Mouse (Mus musculus) kidney, embryonic 16.5 days (tissue): Measurements from ENCODE around the gene Ift43. TPM values are rescaled to one million over a fixed set of nuclear protein-coding genes. Genes with fewer than 3 reads are reported as not detected.
A peak's percentile ranks its signal among the peaks of the same experiment; 100 is the strongest.

ENCODE experiments used
- ATAC-seq: fragments of 200-750 bp; cut with Nextera tagmentation; 2 replicates; pipeline ENCODE4 v1.8.0; 2017; ENCODE audit warnings: moderate TSS enrichment; ENCODE audit not compliant: low FRiP score, low TSS enrichment
- H3K27ac ChIP-seq: fragments of 300-500 bp; sonication (generic); 2 replicates; pipeline ENCODE4 v1.5.1; 2014; ENCODE audit warnings: low read length
- H3K27me3 ChIP-seq: fragments of 300-500 bp; sonication (generic); 2 replicates; pipeline ENCODE4 v1.6.1; 2014; ENCODE audit warnings: low read length, control low read depth, mixed read lengths; ENCODE audit not compliant: insufficient read depth
- H3K36me3 ChIP-seq: fragments of 300-500 bp; sonication (generic); 2 replicates; pipeline ENCODE4 v1.6.1; 2014; ENCODE audit warnings: low read length, control low read depth, mixed read lengths; ENCODE audit not compliant: insufficient read depth
- H3K4me1 ChIP-seq: fragments of 300-500 bp; sonication (generic); 2 replicates; pipeline ENCODE4 v1.6.1; 2014; ENCODE audit warnings: low read length, control low read depth, mixed read lengths; ENCODE audit not compliant: insufficient read depth
- H3K4me2 ChIP-seq: fragments of 300-500 bp; sonication (generic); replicated peaks from 2 replicates; pipeline ENCODE4 v1.6.1; 2014; ENCODE audit warnings: low read depth, low read length
- H3K4me3 ChIP-seq: fragments of 300-500 bp; sonication (generic); 2 replicates; pipeline ENCODE4 v1.5.1; 2014; ENCODE audit warnings: mild to moderate bottlenecking, low read length
- H3K9ac ChIP-seq: fragments of 300-500 bp; sonication (generic); replicated peaks from 2 replicates; pipeline ENCODE4 v1.6.1; 2014; ENCODE audit warnings: low read length
- H3K9me3 ChIP-seq: fragments of 300-500 bp; sonication (generic); 2 replicates; pipeline ENCODE4 v1.6.1; 2016; ENCODE audit warnings: low read length, control low read depth
- WGBS: fragments of 180-500 bp; shearing (Covaris S2); extraction: QIAGEN DNeasy Blood & Tissue Kit; methylation state at CpG from one replicate; pipeline ENCODE4 v1.1.7; 2014; 5-methylcytosine and 5-hydroxymethylcytosine counted together
- polyA plus RNA-seq: library from polyadenylated mRNA; unstranded; fragments of >200 nt; fragmentation: Nextera tagmentation; extraction: Ambion mirVana; gene quantifications from 2 replicates; pipeline ENCODE4 v1.2.1, GENCODE M21; 2015

Gene Ift43
- polyA plus RNA-seq, 1 experiment from 2014 or later: 76.7 TPM

DNA sequence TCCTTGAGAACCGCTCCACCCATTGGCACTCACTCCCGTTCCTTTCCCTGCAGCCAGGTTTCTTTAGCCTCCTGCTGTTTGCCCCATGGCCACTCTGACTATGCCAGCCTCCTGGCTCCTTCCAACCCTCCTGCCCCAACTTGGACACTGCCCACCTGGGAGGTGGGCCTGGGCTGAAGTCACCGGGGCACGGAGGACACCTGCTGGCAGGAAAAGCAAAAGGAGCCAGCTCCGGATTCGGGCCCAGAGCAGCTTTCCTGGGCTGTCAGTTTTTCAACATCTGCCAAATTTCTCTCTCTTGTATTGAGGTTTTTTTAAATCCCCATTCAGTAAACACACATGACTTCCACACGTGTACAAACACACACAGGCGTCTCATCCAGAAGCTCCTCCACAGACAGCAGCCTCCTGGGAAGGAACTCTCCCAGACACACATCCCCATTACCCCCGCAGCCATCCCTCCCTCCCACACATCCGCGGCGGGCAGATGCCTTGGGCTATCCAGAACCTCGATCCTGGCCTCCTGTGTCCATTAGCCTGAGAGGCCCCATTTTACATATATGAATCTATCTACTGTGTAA is 5.9 kb upstream of the Ift43 start:
- Histone ChIP-seq H3K27me3 (0 out of 2 replicates have a peak, but pooled peaks cover 4% of the 10 kb centered on the region), H3K4me3 (peak overlapping the region; percentile 61), H3K9ac (peak overlapping the region; percentile 41), H3K4me2 (peak overlapping the region; percentile 88), H3K4me1 (peaks cover 26% of the 10 kb centered on the region), H3K36me3 (0 out of 2 replicates have a peak, but pooled peaks cover 2% of the 10 kb centered on the region), H3K27ac (no peak overlapping the region), H3K9me3 (no peaks in the 10 kb centered on the region)
- ATAC-seq: no peak
- WGBS: 4% methylated on average over 13 of the region's 13 CpGs

DNA sequence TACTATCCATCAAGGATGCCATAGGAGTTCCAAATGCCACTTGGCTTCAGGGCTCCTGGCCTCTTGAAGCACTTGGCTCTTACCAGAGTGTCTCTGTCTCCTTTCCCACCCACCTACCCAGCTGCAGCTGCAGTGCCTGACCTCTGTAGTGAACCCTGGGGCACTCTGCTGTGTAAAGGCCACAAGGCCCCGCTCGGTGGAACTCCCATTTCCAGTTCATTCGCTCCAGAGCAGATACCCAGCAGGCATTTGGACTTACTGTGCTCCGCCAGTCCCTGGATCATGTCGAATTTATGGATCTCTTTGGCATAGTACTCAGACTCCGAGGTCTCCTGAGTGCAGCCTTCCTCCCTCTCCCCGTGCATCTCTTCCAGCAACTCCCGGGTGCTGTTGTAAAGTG is 5.0 kb upstream of the Ift43 start:
- peak overlapping the region; percentile 96; the same call in 1 of the 2 replicates for H3K27ac ChIP-seq
- peak overlapping the region; percentile 81 for H3K9ac ChIP-seq
- no peaks in the 10 kb centered on the region for H3K9me3 ChIP-seq
- 0 out of 2 replicates have a peak, but pooled peaks cover 4% of the 10 kb centered on the region for H3K27me3 ChIP-seq
- no peak for ATAC-seq
- WGBS: 15% methylated on average over 8 of the region's 8 CpGs
- peak overlapping the region; percentile 61 for H3K4me3 ChIP-seq
- H3K36me3 ChIP-seq: no peaks in the 10 kb centered on the region
- peaks cover 26% of the 10 kb centered on the region for H3K4me1 ChIP-seq
- H3K4me2 ChIP-seq: peak overlapping the region; percentile 88

DNA sequence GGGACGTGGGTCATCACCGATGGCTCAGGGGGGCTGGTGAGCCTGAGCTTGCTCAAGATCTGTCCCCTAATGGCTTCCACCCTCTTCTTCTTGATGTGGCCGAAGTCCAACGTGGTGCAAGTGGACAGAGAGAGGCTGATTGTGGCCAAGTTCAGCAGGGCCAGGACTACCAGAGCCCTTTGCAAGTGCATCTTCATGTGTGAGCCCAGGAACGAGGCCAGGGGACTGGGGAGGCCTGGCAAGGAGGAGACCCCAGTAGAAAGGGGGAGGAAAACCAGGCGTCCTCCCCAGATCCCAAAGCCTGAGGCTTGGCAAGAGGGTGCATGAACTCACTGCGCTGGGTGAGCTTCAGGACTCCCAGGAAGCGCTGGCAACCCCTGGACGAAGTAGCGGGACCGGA is 4.6 kb upstream of the Ift43 start:
- ATAC-seq: no peak
- H3K27ac ChIP-seq: peak overlapping the region; percentile 96; the same call in 1 of the 2 replicates
- no peaks in the 10 kb centered on the region for H3K36me3 ChIP-seq
- 0 out of 2 replicates have a peak, but pooled peaks cover 4% of the 10 kb centered on the region for H3K27me3 ChIP-seq
- peak overlapping the region; percentile 81 for H3K9ac ChIP-seq
- H3K9me3 ChIP-seq: no peaks in the 10 kb centered on the region
- H3K4me1 ChIP-seq: peaks cover 26% of the 10 kb centered on the region
- WGBS: 16% methylated on average over 11 of the region's 11 CpGs
- H3K4me2 ChIP-seq: peak overlapping the region; percentile 88
- H3K4me3 ChIP-seq: peak overlapping the region; percentile 61

DNA sequence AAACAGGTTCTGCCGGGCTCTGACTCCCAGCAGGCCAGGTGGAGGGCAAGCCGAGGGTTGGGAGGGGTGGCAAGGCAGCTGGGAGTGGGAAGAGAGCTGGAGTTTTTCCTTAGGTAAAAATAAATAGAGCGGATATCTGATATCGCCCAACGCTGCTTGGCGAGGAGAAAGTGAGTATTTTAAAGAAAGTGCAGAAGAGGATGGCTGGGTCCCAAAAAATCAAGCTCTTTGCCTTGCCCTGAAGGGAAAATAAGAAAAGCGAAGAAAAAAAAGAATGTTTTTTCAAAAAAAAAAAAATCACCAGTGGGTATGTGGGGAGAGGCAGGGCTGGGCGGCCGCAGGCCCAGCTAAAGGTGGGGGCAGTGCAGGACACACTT is 4.2 kb upstream of the Ift43 start:
- H3K9ac ChIP-seq: peak overlapping the region; percentile 81
- peak overlapping the region; percentile 88 for H3K4me2 ChIP-seq
- no peaks in the 10 kb centered on the region for H3K36me3 ChIP-seq
- H3K27me3 ChIP-seq: 0 out of 2 replicates have a peak, but pooled peaks cover 4% of the 10 kb centered on the region
- ATAC-seq: no peak
- 3% methylated on average over 9 of the region's 9 CpGs for WGBS
- peaks cover 29% of the 10 kb centered on the region for H3K4me1 ChIP-seq
- peak overlapping the region; percentile 96 for H3K27ac ChIP-seq
- no peaks in the 10 kb centered on the region for H3K9me3 ChIP-seq
- H3K4me3 ChIP-seq: peak overlapping the region; percentile 61

- ATAC-seq: peak; percentile 79
- Histone ChIP-seq H3K27ac (peak within 1 kb of the TSS; percentile 96), H3K27me3 (0 out of 2 replicates have a peak, but pooled peaks cover 4% of the 10 kb centered on the region), H3K9ac (peak within 1 kb of the TSS; percentile 81), H3K9me3 (no peaks in the 10 kb centered on the region), H3K4me1 (peaks cover 32% of the 10 kb centered on the region), H3K4me2 (peak within 1 kb of the TSS; percentile 88), H3K4me3 (peak within 1 kb of the TSS; percentile 61), H3K36me3 (no peaks in the 10 kb centered on the region)
- WGBS: 1% methylated on average over 25 of the region's 25 CpGs
Measured at GRCm38 (mm10) chr12:86078553-86079201, 3.7 kb upstream of the Ift43 start, which contains the start of gene Tgfb3. TSS of gene Tgfb3 (minus strand) at chr12:86079041.

DNA sequence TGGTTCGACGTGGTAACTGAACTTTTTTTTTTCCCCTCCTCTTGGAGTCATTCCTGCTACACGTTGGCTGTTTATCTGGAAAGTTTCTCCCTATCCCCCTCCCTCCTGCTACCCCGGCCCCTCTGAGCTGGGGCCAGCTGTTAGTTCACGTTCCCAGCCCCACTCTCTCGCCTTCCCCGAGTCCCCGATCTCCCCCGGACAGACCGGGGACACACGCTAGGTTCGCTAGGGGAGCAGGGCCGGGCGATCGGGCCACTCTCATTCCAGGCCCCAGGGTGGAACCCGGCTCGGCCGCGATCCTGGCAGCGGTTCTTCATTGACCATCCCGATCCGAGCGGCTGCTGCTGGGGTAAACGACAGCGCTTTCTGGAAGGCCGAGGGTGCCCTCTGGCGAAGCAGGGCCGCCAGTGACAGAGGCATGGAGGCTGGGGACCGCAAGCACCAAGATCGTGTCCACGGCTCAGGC is 3.1 kb upstream of the Ift43 start:
- 0 out of 2 replicates have a peak, but pooled peaks cover 4% of the 10 kb centered on the region for H3K27me3 ChIP-seq
- H3K9ac ChIP-seq: peak overlapping the region; percentile 81
- H3K9me3 ChIP-seq: no peaks in the 10 kb centered on the region
- H3K4me1 ChIP-seq: peaks cover 32% of the 10 kb centered on the region
- H3K27ac ChIP-seq: peak overlapping the region; percentile 96
- ATAC-seq: peak; percentile 77
- no peaks in the 10 kb centered on the region for H3K36me3 ChIP-seq
- peak overlapping the region; percentile 88 for H3K4me2 ChIP-seq
- peak overlapping the region; percentile 61 for H3K4me3 ChIP-seq
- WGBS: under 1% methylated on average over 31 of the region's 31 CpGs

DNA sequence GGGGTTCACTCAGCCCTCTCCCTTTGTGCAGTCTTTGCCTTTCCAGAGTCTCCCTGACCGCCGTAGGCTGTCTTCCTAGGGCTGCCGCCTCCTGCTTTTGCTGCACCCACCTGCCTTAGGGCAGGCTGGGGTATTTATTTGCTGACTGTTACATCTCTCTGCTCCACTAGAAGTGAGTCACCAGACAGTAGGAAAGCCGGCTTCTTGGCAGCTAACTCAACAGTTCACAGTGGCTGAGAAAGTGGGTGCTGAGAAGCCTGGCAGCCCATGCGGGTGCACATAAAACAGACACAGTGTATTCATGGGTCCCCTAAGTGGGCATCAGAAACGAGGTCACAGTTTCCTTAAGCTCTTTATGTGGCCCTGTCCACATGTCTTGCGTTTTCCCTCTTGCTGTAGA is 3.5 kb downstream of the Ift43 start:
- peaks cover 6% of the 10 kb centered on the region; the same call in 1 of the 2 replicates for H3K4me1 ChIP-seq
- 93% methylated on average over 7 of the region's 7 CpGs for WGBS
- ATAC-seq: no peak
- H3K27ac ChIP-seq: no peak overlapping the region
- 0 out of 2 replicates have a peak, but pooled peaks cover 4% of the 10 kb centered on the region for H3K27me3 ChIP-seq
- H3K9ac ChIP-seq: no peak overlapping the region
- no peak overlapping the region for H3K4me2 ChIP-seq
- no peaks in the 10 kb centered on the region for H3K9me3 ChIP-seq
- H3K4me3 ChIP-seq: no peak overlapping the region
- H3K36me3 ChIP-seq: peaks cover 3% of the 10 kb centered on the region; the same call in 1 of the 2 replicates

DNA sequence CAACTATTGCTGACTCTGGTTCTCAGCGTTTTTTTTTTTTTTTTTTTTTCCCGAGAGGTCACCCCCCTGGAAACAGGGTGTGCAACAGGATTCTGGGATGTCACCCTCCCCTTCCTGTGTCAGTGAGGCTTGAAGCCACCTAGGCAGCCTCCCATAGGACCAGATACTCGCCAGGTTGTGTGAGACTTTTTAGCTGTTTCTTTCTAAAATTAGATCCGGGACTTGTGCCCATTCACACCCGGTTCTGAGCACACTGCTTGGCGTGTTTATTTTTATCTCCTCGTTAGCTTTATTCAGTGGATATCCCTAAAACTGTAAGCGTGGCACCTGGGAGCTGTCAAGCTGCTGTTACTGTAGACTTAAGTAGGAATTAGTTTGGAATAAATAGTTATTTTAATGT is 4.2 kb downstream of the Ift43 start:
- Histone ChIP-seq H3K27me3 (no peaks in the 10 kb centered on the region), H3K9ac (no peak overlapping the region), H3K9me3 (no peaks in the 10 kb centered on the region), H3K36me3 (peaks cover 3% of the 10 kb centered on the region; the same call in 1 of the 2 replicates), H3K4me1 (peaks cover 7% of the 10 kb centered on the region; the same call in 1 of the 2 replicates), H3K4me2 (no peak overlapping the region), H3K27ac (no peak overlapping the region), H3K4me3 (no peak overlapping the region)
- 76% methylated on average over 8 of the region's 8 CpGs for WGBS
- no peak for ATAC-seq

GRCm38 (mm10) chr12:86088042-86088441 is 5.7 kb downstream of the Ift43 start:
- peaks cover 3% of the 10 kb centered on the region; the same call in 1 of the 2 replicates for H3K36me3 ChIP-seq

More at GRCm38 (mm10) chr12:86088042-86088441, 5.7 kb downstream of the Ift43 start:
- Histone ChIP-seq H3K27me3 (no peaks in the 10 kb centered on the region), H3K9me3 (no peaks in the 10 kb centered on the region), H3K27ac (no peak overlapping the region), H3K4me1 (peaks cover 13% of the 10 kb centered on the region; the same call in 1 of the 2 replicates), H3K4me3 (no peak overlapping the region), H3K4me2 (no peak overlapping the region), H3K9ac (no peak overlapping the region)
- 54% methylated on average over 7 of the region's 7 CpGs for WGBS
- no peak for ATAC-seq
